Mouse (Mus musculus) thymus, postnatal 14 days (tissue): ENCODE measurements around the gene Sla2.
A peak's percentile ranks its signal among the peaks of the same experiment; 100 is the strongest.
"Not testable (repeated sequence)": the region's sequence is repeated elsewhere in the genome, so short reads cannot be mapped to it uniquely, and the experiment has no call there.

Experiments
- DNase-seq: peaks from one replicate; pipeline ENCODE4 v3.0.0; 2021

Sla2 gene

DNA sequence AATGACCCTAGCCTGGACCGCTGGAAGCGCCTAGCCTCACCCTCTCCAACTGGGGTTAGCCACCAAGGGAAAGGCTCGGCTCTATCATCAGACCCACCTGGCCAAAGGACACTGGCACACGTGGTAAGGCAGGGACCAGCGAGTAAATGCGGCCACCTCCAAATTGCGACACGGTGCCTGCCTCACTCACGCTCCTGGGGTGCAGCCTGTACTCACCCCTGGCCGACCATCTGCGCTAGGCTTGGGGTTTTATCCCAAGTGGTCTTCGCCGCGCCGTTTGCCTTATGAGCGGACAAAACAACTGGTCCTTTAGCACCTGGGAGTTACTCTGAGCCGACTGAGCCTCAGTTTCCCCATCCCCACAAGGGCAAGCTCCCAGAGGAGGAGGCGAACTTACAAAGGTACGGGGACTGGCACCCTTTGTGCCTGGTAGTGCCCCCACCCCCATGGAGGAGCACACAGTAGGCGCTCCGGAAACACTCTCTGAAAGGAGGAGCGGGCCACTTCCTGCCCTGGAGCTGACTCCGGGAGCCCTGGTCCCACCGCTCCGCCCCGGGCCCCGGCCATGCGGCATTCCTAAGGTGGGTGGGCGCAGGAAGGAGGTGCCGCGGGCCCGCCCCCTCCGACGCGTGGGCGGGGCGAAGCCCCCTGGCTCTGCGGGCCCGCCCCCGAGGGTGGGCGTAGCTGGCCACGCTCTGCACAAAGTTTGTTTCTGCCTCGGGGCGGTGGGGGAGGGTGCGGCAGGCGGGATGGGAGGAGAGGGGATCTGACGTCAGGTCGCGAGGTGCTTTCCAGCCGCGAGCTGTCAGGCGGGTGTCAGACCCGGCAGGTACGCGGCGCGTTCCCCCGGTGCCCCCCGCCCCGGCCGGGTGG is 47.4 kb downstream of the Sla2 start, which contains the start of gene Tgif2:
Tgif2 (plus strand) TSS at position 689 of the 873 bp plus-strand sequence.
- peak; percentile 93 for DNase-seq

DNA sequence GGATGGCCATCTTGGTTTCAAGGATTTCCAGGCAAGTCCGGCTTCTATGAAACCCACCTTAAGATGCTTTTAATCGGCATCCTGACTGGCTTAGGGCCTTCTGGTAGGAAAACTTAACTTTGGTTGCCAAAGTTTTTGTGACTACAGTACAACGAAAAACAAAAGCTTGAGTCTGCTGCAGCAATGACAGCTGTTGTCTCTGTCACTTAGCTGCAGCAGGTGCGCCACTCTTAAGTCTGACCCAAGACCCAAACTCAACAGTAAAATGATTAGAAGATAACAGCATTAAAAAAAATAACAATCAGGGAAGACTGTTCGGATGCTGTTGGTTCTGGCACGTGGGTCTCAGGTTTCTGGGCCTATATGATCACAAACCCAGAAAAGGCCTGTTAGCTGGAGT is 48.2 kb downstream of the Sla2 start:
- no peak for DNase-seq

DNA sequence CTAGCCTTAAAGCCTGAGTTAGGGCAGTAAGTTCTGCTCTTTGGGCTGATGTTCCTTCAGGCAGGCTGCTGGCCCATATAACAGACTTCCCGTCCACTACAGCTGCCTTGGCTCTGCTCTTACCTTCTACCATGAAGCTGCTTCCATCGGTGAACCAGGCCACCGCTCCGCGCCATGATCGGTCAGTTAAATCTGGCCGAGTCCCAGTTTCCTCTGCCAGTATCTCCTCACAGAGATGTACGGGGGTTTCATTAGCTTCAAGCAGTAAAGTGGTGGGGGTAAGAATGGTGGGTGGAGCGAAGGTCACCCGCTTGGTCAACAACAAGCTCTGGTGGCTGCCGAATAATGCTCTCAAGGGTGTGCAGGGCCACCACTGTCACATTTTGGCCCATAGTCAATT is 52.7 kb downstream of the Sla2 start:
- no peak for DNase-seq

DNA sequence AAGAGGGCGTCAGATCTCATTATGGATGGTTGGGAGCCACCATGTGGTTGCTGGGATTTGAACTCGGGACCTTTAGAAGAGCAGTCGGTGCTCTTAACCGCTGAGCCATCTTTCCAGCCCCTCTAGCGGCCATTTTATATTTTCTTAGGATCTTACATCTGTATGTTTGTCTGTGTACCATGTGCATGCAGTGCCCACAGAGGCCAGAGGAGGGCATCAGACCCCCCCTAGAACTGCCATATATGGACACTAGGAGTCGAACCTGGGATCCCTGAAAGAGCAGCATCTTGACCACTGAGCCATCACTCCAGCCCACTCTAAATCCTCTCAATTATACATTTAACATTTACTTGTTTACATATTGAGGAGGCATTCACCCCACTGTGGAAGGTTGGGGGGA is 61.9 kb downstream of the Sla2 start:
- DNase-seq = not testable (repeated sequence)
